Mouse (Mus musculus): ENCODE measurements around the gene Abcb5. TPM values are rescaled to one million over a fixed set of nuclear protein-coding genes. Genes with fewer than 3 reads are reported as not detected.
A peak's percentile ranks its signal among the peaks of the same experiment; 100 is the strongest.

The Abcb5 gene
- polyA plus RNA-seq, 1 experiment from 2014 or later: not detected

- H3K4me1 ChIP-seq: peaks cover 8% of the 10 kb centered on the region
- H3K36me3 ChIP-seq: no peaks in the 10 kb centered on the region
- H3K27ac ChIP-seq: no peak overlapping the region
- H3K27me3 ChIP-seq (replicated peaks): peaks cover 57% of the 10 kb centered on the region
- no peak for ATAC-seq (ENCODE audit: low FRiP score, low read depth)
- 1% methylated on average over 11 of the region's 11 CpGs for WGBS
- H3K9ac ChIP-seq: no peak overlapping the region
- peak overlapping the region; percentile 46; the same call in 1 of the 2 replicates for H3K4me3 ChIP-seq
- H3K9me3 ChIP-seq: no peaks in the 10 kb centered on the region
- peak overlapping the region; percentile 80 for H3K4me2 ChIP-seq (replicated peaks)
These were observed 128.9 kb downstream of the Abcb5 start for GRCm38 (mm10) chr12:118837361-118837760.

GRCm38 (mm10) chr12:118836411-118837341, 129.5 kb downstream of the Abcb5 start:
- under 1% methylated on average over 67 of the region's 72 CpGs for WGBS
- H3K27ac ChIP-seq: no peak overlapping the region
- ATAC-seq (ENCODE audit: low FRiP score, low read depth): peak; percentile 76

GRCm38 (mm10) chr12:118829881-118830280, 136.3 kb downstream of the Abcb5 start:
- no peak overlapping the region for H3K27ac ChIP-seq
- no peak overlapping the region for H3K4me2 ChIP-seq (replicated peaks)
- 27% methylated on average over 6 of the region's 6 CpGs for WGBS
- no peaks in the 10 kb centered on the region for H3K36me3 ChIP-seq
- H3K9ac ChIP-seq: no peak overlapping the region
- ATAC-seq (ENCODE audit: low FRiP score, low read depth): peak; percentile 50; the same call in 1 of the 2 replicates
- no peaks in the 10 kb centered on the region for H3K4me1 ChIP-seq
- H3K27me3 ChIP-seq (replicated peaks): 0 out of 2 replicates have a peak, but pooled peaks cover 2% of the 10 kb centered on the region
- H3K4me3 ChIP-seq: no peak overlapping the region
- no peaks in the 10 kb centered on the region for H3K9me3 ChIP-seq

More at GRCm38 (mm10) chr12:118836411-118837341, 129.5 kb downstream of the Abcb5 start:
- peak overlapping the region; percentile 46 for H3K4me3 ChIP-seq
- H3K36me3 ChIP-seq: no peaks in the 10 kb centered on the region
- H3K9ac ChIP-seq: peak overlapping the region; percentile 53; the same call in 1 of the 2 replicates
- no peaks in the 10 kb centered on the region for H3K9me3 ChIP-seq
- peaks cover 53% of the 10 kb centered on the region for H3K27me3 ChIP-seq (replicated peaks)
- H3K4me2 ChIP-seq (replicated peaks): peak overlapping the region; percentile 80
- peaks cover 8% of the 10 kb centered on the region for H3K4me1 ChIP-seq

Other genes with a start within 250 kb of the Abcb5 start
- gene Sp8, start 120.1 kb downstream of the Abcb5 start, polyA plus RNA-seq (2016; fragmentation: Nextera tagmentation; extraction: Ambion mirVana): 6.3 and 7.4 TPM in 2 replicates

All from neural tube, embryonic 12.5 days (tissue).